Mouse (Mus musculus) hindbrain, embryonic 16.5 days (tissue): Measurements from ENCODE around the gene Cfap157. TPM values are rescaled to one million over a fixed set of nuclear protein-coding genes. Genes with fewer than 3 reads are reported as not detected.
A peak's percentile ranks its signal among the peaks of the same experiment; 100 is the strongest.

Experiments used
- ATAC-seq: fragments of 200-750 bp; cut with Nextera tagmentation; 2 replicates; pipeline ENCODE4 v1.8.0; 2017; ENCODE audit warnings: moderate TSS enrichment, moderate library complexity
- H3K27ac ChIP-seq: fragments of 300-500 bp; sonication (generic); 2 replicates; pipeline ENCODE4 v1.5.1; 2014; ENCODE audit warnings: low read depth, mild to moderate bottlenecking, control low read depth, low read length, moderate library complexity
- H3K27me3 ChIP-seq: fragments of 300-500 bp; sonication (generic); replicated peaks from 2 replicates; pipeline ENCODE4 v1.6.1; 2014; ENCODE audit warnings: low read length; ENCODE audit not compliant: control insufficient read depth, insufficient read depth
- H3K36me3 ChIP-seq: fragments of 300-500 bp; sonication (generic); 2 replicates; pipeline ENCODE4 v1.6.1; 2014; ENCODE audit warnings: mild to moderate bottlenecking, low read length, moderate library complexity, mixed read lengths; ENCODE audit not compliant: control insufficient read depth, insufficient read depth
- H3K4me1 ChIP-seq: fragments of 300-500 bp; sonication (generic); 2 replicates; pipeline ENCODE4 v1.6.1; 2014; ENCODE audit warnings: low read depth, low read length; ENCODE audit not compliant: control insufficient read depth, insufficient read depth
- H3K4me2 ChIP-seq: fragments of 300-500 bp; sonication (generic); 2 replicates; pipeline ENCODE4 v1.6.1; 2014; ENCODE audit warnings: mild to moderate bottlenecking, low read length, control low read depth, moderate library complexity
- H3K4me3 ChIP-seq: fragments of 300-500 bp; sonication (generic); 2 replicates; pipeline ENCODE4 v1.5.1; 2014; ENCODE audit warnings: mild to moderate bottlenecking, low read length, control low read depth, moderate library complexity
- H3K9ac ChIP-seq: fragments of 300-500 bp; sonication (generic); 2 replicates; pipeline ENCODE4 v1.6.1; 2014; ENCODE audit warnings: low read depth, mild to moderate bottlenecking, control low read depth, low read length, moderate library complexity
- H3K9me3 ChIP-seq: fragments of 300-500 bp; sonication (generic); 2 replicates; pipeline ENCODE4 v1.6.1; 2014; ENCODE audit warnings: mild to moderate bottlenecking, low read length, moderate library complexity; ENCODE audit not compliant: control insufficient read depth
- WGBS: fragments of 180-500 bp; shearing (Covaris S2); extraction: QIAGEN DNeasy Blood & Tissue Kit; methylation state at CpG from one replicate; pipeline ENCODE4 v1.1.7; 2014; 5-methylcytosine and 5-hydroxymethylcytosine counted together
- polyA plus RNA-seq: library from polyadenylated mRNA; unstranded; fragments of >200 nt; fragmentation: Nextera tagmentation; extraction: Ambion mirVana; gene quantifications from 2 replicates; pipeline ENCODE4 v1.2.1, GENCODE M21; 2015

The Cfap157 gene
- polyA plus RNA-seq, 1 experiment from 2014 or later = 1.1 TPM

DNA sequence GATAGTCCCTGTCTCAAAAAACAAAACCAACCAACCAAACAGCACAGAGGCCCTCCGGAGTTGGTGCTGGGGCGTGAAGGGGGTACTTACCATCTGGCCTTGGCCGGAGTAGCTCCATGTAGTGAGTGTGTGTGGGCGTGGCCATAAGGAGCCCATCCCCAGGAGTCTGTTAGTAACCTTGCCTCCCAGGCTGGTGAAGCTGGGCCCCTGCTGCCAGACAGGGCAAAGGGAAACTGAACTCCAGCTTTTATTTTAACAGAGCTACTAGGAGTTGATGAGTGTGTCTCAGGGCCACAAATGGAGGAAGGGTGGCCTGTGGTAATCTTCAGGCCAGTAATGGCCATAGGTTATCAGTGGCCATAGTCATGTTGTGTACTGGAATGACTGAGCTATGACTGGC is 49.7 kb downstream of the Cfap157 start:
- H3K9ac ChIP-seq = no peak overlapping the region
- H3K9me3 ChIP-seq = no peaks in the 10 kb centered on the region
- no peaks in the 10 kb centered on the region for H3K36me3 ChIP-seq
- no peak overlapping the region for H3K4me3 ChIP-seq
- WGBS = 37% methylated on average over 4 of the region's 4 CpGs
- no peaks in the 10 kb centered on the region for H3K4me1 ChIP-seq
- ATAC-seq = no peak
- no peak overlapping the region for H3K4me2 ChIP-seq
- H3K27ac ChIP-seq = no peak overlapping the region
- no peaks in the 10 kb centered on the region for H3K27me3 ChIP-seq

DNA sequence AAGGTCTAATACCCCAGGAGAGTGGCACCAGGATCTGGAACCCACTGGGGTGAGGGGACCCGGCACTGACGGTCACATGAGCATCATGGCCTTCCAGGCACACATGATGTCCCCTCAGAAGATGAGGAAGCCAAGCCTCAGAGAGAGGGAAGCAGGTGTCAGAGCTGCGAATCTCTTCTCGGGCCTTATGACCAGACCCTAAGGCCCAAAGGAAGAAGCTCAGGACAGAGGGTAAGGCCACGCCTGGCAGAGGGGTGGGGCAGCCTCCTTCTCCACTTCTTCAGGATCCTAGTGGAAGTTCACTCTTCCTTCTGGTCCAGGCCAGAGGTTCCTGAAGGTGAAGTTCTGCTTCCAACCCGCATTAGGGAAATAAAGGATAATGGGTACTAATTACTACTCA is 51.5 kb downstream of the Cfap157 start:
- no peaks in the 10 kb centered on the region for H3K36me3 ChIP-seq
- H3K9me3 ChIP-seq = no peaks in the 10 kb centered on the region
- no peak for ATAC-seq

DNA sequence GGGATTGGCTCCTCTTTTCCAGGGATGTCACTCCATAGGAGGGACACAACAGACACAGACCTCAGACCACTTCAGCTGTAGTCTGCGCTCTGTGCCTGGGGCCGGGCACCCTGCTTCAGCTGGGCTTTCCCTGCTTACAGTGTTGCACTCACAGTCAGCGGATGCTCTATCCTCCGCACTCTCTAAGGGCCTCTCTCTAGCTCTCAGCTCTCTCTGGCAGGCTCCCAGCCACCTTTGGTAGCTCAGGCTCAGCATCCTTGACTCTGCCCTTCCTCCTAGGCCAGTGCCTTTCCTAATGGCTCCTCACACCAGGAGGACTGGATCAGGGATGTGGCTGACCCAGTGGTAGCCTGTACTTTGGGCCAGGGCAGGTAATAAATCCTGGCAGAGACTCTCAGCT is 52.3 kb downstream of the Cfap157 start:
- H3K4me2 ChIP-seq = no peak overlapping the region
- 74% methylated on average over 4 of the region's 4 CpGs for WGBS
- H3K9ac ChIP-seq = no peak overlapping the region
- H3K27ac ChIP-seq = no peak overlapping the region
- H3K4me3 ChIP-seq = no peak overlapping the region
- H3K9me3 ChIP-seq = no peaks in the 10 kb centered on the region
- no peak for ATAC-seq
- H3K36me3 ChIP-seq = no peaks in the 10 kb centered on the region
- peaks cover 3% of the 10 kb centered on the region; the same call in 1 of the 2 replicates for H3K4me1 ChIP-seq
- H3K27me3 ChIP-seq = no peaks in the 10 kb centered on the region

More for the DNA sequence above, 51.5 kb downstream of the Cfap157 start:
- Histone ChIP-seq H3K4me2 (no peak overlapping the region), H3K4me1 (no peaks in the 10 kb centered on the region), H3K27me3 (no peaks in the 10 kb centered on the region), H3K9ac (no peak overlapping the region), H3K27ac (no peak overlapping the region), H3K4me3 (no peak overlapping the region)
- 76% methylated on average over 6 of the region's 6 CpGs for WGBS

DNA sequence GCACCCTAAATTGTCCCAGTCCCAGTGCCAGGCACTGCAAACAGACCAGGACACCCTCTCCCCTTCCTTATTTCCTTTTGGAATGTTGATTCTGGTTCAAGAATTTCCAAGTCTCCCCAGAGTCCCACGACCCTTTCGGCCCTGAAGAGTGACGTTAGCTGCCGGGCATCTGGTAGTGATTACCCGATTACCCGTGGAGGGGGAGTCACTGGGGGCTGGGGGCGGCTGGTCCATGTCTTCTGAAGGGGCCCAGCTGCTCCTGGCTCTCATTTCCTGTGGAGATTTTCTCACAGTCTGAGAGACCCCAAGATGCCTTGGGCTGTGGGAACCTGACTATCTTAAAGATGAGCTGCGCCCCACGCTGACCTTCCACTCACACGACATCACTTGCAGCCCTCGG is 53.4 kb downstream of the Cfap157 start:
- ATAC-seq = no peak
- H3K27me3 ChIP-seq = no peaks in the 10 kb centered on the region
- H3K27ac ChIP-seq = no peak overlapping the region
- WGBS = 44% methylated on average over 11 of the region's 11 CpGs
- H3K4me1 ChIP-seq = peaks cover 3% of the 10 kb centered on the region; the same call in 1 of the 2 replicates
- H3K36me3 ChIP-seq = no peaks in the 10 kb centered on the region
- H3K4me3 ChIP-seq = no peak overlapping the region
- H3K9me3 ChIP-seq = no peaks in the 10 kb centered on the region
- H3K4me2 ChIP-seq = no peak overlapping the region
- H3K9ac ChIP-seq = no peak overlapping the region

DNA sequence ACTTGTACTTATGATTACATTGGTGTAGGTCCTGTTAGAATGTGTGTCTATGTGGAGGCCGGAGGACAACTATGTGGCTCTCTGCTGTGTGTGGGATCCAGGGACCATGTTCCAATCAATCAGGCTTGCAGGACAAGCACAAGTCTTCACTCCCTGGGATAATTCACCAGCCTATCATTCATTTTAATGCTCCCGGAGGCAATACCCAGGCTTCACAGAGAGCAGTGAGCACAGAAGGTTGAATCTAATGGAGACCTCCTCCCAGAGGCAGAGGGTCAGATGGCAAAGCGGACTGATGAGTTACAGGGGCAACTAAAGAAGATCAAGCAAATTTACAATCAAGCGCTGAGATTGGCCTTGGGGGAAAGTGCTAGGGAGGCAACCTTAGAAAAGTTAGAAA is 54.7 kb downstream of the Cfap157 start:
- no peaks in the 10 kb centered on the region for H3K27me3 ChIP-seq
- H3K4me1 ChIP-seq = peaks cover 3% of the 10 kb centered on the region; the same call in 1 of the 2 replicates
- H3K4me3 ChIP-seq = no peak overlapping the region
- no peak overlapping the region for H3K9ac ChIP-seq
- no peak overlapping the region for H3K27ac ChIP-seq
- 73% methylated on average over 4 of the region's 4 CpGs for WGBS
- ATAC-seq = no peak
- H3K4me2 ChIP-seq = no peak overlapping the region
- H3K36me3 ChIP-seq = no peaks in the 10 kb centered on the region
- no peaks in the 10 kb centered on the region for H3K9me3 ChIP-seq

DNA sequence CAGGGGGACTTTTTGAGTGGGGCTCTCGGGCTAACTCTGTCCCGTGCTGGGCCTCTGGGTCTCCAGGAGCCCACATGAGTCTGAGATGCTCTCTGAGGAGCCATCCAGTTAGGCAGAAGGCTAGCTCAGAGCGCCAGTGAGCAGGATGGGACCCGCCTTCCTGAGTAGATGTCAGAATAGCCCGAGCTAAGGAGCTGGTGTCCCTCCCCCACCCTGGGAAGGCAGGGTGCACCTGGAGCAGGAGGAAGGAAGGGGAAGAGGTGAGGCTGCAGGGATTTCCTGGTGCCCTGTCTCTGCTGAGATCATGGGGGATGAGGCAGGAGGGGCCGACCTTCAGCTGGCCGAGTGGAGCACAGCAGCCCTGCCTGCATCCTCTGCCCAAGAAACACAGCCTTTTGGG is 55.8 kb downstream of the Cfap157 start:
- no peaks in the 10 kb centered on the region for H3K27me3 ChIP-seq
- no peak overlapping the region; the same call in 1 of the 2 replicates for H3K27ac ChIP-seq
- no peak for ATAC-seq
- no peaks in the 10 kb centered on the region for H3K9me3 ChIP-seq
- H3K36me3 ChIP-seq = no peaks in the 10 kb centered on the region
- H3K4me3 ChIP-seq = no peak overlapping the region
- H3K4me2 ChIP-seq = no peak overlapping the region
- peaks cover 3% of the 10 kb centered on the region; the same call in 1 of the 2 replicates for H3K4me1 ChIP-seq
- 57% methylated on average over 7 of the region's 7 CpGs for WGBS
- H3K9ac ChIP-seq = no peak overlapping the region

DNA sequence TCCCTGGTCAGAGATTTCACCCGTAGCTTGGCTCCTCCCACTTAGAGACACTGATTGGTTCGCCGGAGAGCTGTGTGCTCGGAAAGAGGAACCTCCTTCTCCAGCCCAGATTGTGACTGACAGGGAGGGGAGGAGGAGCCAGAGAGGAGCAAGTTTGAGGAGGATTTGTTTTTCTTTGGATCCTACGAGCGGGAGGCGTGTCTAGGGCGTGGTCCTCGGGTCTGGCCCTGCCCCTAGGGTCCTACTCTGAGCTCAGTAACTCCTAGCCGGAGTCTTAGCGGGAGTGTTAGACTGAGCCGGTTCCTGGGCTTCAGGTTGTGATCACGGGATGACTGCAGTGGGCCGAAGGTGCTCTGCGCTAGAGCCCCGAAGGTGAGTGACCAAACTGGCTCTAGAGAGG is 56.8 kb downstream of the Cfap157 start:
- Histone ChIP-seq H3K4me1 (peaks cover 3% of the 10 kb centered on the region; the same call in 1 of the 2 replicates), H3K36me3 (no peaks in the 10 kb centered on the region), H3K27me3 (no peaks in the 10 kb centered on the region), H3K4me2 (peak overlapping the region; percentile 57), H3K9ac (peak overlapping the region; percentile 41), H3K27ac (peak overlapping the region; percentile 31; the same call in 1 of the 2 replicates), H3K4me3 (peak overlapping the region; percentile 35), H3K9me3 (no peaks in the 10 kb centered on the region)
- peak; percentile 98 for ATAC-seq
- WGBS = 2% methylated on average over 16 of the region's 16 CpGs

Other genes starting within 250 kb of the Cfap157 start
- 7.3 and 7.9 TPM in 2 replicates for gene Fam102a, start 249.1 kb downstream of the Cfap157 start, polyA plus RNA-seq
- gene Dpm2, start 213.6 kb downstream of the Cfap157 start, polyA plus RNA-seq = 142 and 150 TPM in 2 replicates
- gene Pip5kl1, start 209.6 kb downstream of the Cfap157 start, polyA plus RNA-seq = 16.9 and 20.4 TPM in 2 replicates
- gene 9430097D07Rik, start 208.7 kb downstream of the Cfap157 start, polyA plus RNA-seq = 0.72 and 1.6 TPM in 2 replicates
- 49.6 and 54.3 TPM in 2 replicates for gene St6galnac4, start 197.3 kb downstream of the Cfap157 start, polyA plus RNA-seq
- gene St6galnac6, start 184.7 kb downstream of the Cfap157 start, polyA plus RNA-seq = 29.5 and 35.4 TPM in 2 replicates
- gene Ak1, start 162.7 kb downstream of the Cfap157 start, polyA plus RNA-seq = 111 and 117 TPM in 2 replicates
- gene Eng, start 137.8 kb downstream of the Cfap157 start, polyA plus RNA-seq = 34.2 and 39.5 TPM in 2 replicates
- gene Fpgs, start 80.3 kb downstream of the Cfap157 start, polyA plus RNA-seq = 20.2 and 20.9 TPM in 2 replicates
- 63.6 and 69.4 TPM in 2 replicates for gene Cdk9, start 71.4 kb downstream of the Cfap157 start, polyA plus RNA-seq
- 58.5 and 58.6 TPM in 2 replicates for gene Sh2d3c, start 63.4 kb downstream of the Cfap157 start, polyA plus RNA-seq
- 2.6 and 3.4 TPM in 2 replicates for gene 6330409D20Rik, start 43.4 kb downstream of the Cfap157 start, polyA plus RNA-seq
- 50.8 and 56.9 TPM in 2 replicates for gene Tor2a, start 27.2 kb downstream of the Cfap157 start, polyA plus RNA-seq
- gene Ttc16, start 8.8 kb downstream of the Cfap157 start, polyA plus RNA-seq = 0.53 and 0.60 TPM in 2 replicates
- 6.5 and 6.8 TPM in 2 replicates for gene Ptrh1, start 8.6 kb downstream of the Cfap157 start, polyA plus RNA-seq
- gene Stxbp1, start 62.8 kb upstream of the Cfap157 start, polyA plus RNA-seq = 357 and 362 TPM in 2 replicates
- 31.7 and 37.0 TPM in 2 replicates for gene Fam129b, start 91.7 kb upstream of the Cfap157 start, polyA plus RNA-seq
- 78.7 and 85.4 TPM in 2 replicates for gene Rpl12, start 177.1 kb upstream of the Cfap157 start, polyA plus RNA-seq
- gene Lrsam1, start 177.2 kb upstream of the Cfap157 start, polyA plus RNA-seq = 24.5 and 28.3 TPM in 2 replicates
- gene Slc2a8, start 197.7 kb upstream of the Cfap157 start, polyA plus RNA-seq = 23.2 and 26.0 TPM in 2 replicates